Mouse (Mus musculus) CH12.LX (cell line): ENCODE data around the gene Cxcr5.

Experiments
- CHD1 ChIP-seq: IDR thresholded peaks from 2 replicates; pipeline ENCODE4 v1.6.1; 2012; ENCODE audit warnings: low read depth, low read length, improper control_type of control experiment, inconsistent platforms
- CTCF ChIP-seq, 2 experiments: IDR thresholded peaks in 1 of 2; conservative IDR thresholded peaks in 1 of 2; 2 replicates each; pipeline ENCODE4 v1.5.1; 2011 to 2012; ENCODE audit warnings: low read depth in 2 of 2, low read length in 2 of 2, improper control_type of control experiment in 1 of 2, inconsistent platforms in 1 of 2, mild to moderate bottlenecking in 1 of 2, moderate library complexity in 1 of 2
- E2F4 ChIP-seq: IDR thresholded peaks from 2 replicates; pipeline ENCODE4 v1.6.1; 2011; ENCODE audit warnings: low read depth, low read length, improper control_type of control experiment; ENCODE audit not compliant: insufficient replicate concordance
- EP300 ChIP-seq: IDR thresholded peaks from 2 replicates; pipeline ENCODE4 v1.6.1; 2011; ENCODE audit warnings: low read length, improper control_type of control experiment
- MEF2A ChIP-seq: IDR thresholded peaks from 2 replicates; pipeline ENCODE4 v1.6.1; 2014; ENCODE audit warnings: low read depth, mild to moderate bottlenecking, inconsistent platforms, low read length, improper control_type of control experiment, borderline replicate concordance
- MXI1 ChIP-seq: IDR thresholded peaks from 2 replicates; pipeline ENCODE4 v1.6.1; 2011; ENCODE audit warnings: mild to moderate bottlenecking, low read depth, low read length, improper control_type of control experiment
- MYC ChIP-seq: IDR thresholded peaks from 2 replicates; pipeline ENCODE4 v1.6.1; 2011; ENCODE audit warnings: low read depth, mild to moderate bottlenecking, improper control_type of control experiment, low read length
- POLR2A ChIP-seq: IDR thresholded peaks from 2 replicates; pipeline ENCODE4 v1.6.1; 2011; ENCODE audit warnings: low read depth, mild to moderate bottlenecking, improper control_type of control experiment, low read length
- POLR2AphosphoS2 ChIP-seq: IDR thresholded peaks from 2 replicates; pipeline ENCODE4 v1.6.1; 2011; ENCODE audit warnings: low read depth, low read length, improper control_type of control experiment
- SIN3A ChIP-seq: IDR thresholded peaks from 2 replicates; pipeline ENCODE4 v1.6.1; 2012; ENCODE audit warnings: low read length, improper control_type of control experiment, inconsistent platforms
- TCF12 ChIP-seq: IDR thresholded peaks from 2 replicates; pipeline ENCODE4 v1.6.1; 2014; ENCODE audit warnings: low read depth, mild to moderate bottlenecking, inconsistent platforms, low read length, improper control_type of control experiment
- UBTF ChIP-seq: IDR thresholded peaks from 2 replicates; pipeline ENCODE4 v1.6.1; 2012; ENCODE audit warnings: low read depth, mild to moderate bottlenecking, inconsistent platforms, low read length, improper control_type of control experiment, moderate library complexity
- ZKSCAN1 ChIP-seq: IDR thresholded peaks from 2 replicates; pipeline ENCODE4 v1.6.1; 2012; ENCODE audit warnings: low read depth, inconsistent platforms, low read length, improper control_type of control experiment, borderline replicate concordance
- ZNF384 ChIP-seq: IDR thresholded peaks from 2 replicates; pipeline ENCODE4 v1.6.1; 2012; ENCODE audit warnings: low read depth, low read length, improper control_type of control experiment, inconsistent platforms

GRCm38 (mm10) chr9:44594901-44595536 is 33.3 kb upstream of the Cxcr5 start:
- TF ChIP-seq TCF12 (no peak), EP300 (no peak), CTCF (conservative IDR thresholded peaks at IDR 0.05 in 1 of 2, IDR thresholded peaks at IDR 0.05 in 1 of 2; ENCODE audit: low read depth in 2 of 2, low read length in 2 of 2) (no peak), POLR2A (no peak), MYC (no peak), UBTF (no peak), MEF2A (no peak), E2F4 (no peak), ZNF384 (no peak), ZKSCAN1 (no peak), SIN3A (no peak), MXI1 (no peak), POLR2AphosphoS2 (no peak), CHD1 (no peak)
